Mouse (Mus musculus): ENCODE measurements around the gene Wasf2.

The Wasf2 gene

GRCm38 (mm10) chr4:133101751-133102150 is 28.6 kb upstream of the Wasf2 start:
- DNase-seq = no peak

GRCm38 (mm10) chr4:133103525-133104193 is 26.6 kb upstream of the Wasf2 start:
- DNase-seq = peak in 1 of 2 experiments; percentile 63

- DNase-seq = peak; percentile 75 to 86
These were observed 26.1 kb upstream of the Wasf2 start for GRCm38 (mm10) chr4:133104194-133104569.

GRCm38 (mm10) chr4:133106691-133107090 is 23.6 kb upstream of the Wasf2 start:
- DNase-seq = no peak

GRCm38 (mm10) chr4:133107788-133108281 is 22.5 kb upstream of the Wasf2 start:
- DNase-seq = peak; percentile 76 to 87

GRCm38 (mm10) chr4:133108481-133109334 is 21.6 kb upstream of the Wasf2 start:
- no peak for DNase-seq

- no peak for DNase-seq
These were observed 20.9 kb upstream of the Wasf2 start for GRCm38 (mm10) chr4:133109335-133109801.

GRCm38 (mm10) chr4:133112175-133112838 is 18.0 kb upstream of the Wasf2 start:
- DNase-seq = no peak

GRCm38 (mm10) chr4:133113351-133113882 is 16.9 kb upstream of the Wasf2 start:
- DNase-seq = no peak

GRCm38 (mm10) chr4:133114762-133115161 is 15.5 kb upstream of the Wasf2 start:
- no peak for DNase-seq

GRCm38 (mm10) chr4:133115721-133116429 is 14.4 kb upstream of the Wasf2 start:
- no peak for DNase-seq

- peak in 1 of 2 experiments; percentile 58 for DNase-seq
These were observed 13.4 kb upstream of the Wasf2 start for GRCm38 (mm10) chr4:133116756-133117470.

- DNase-seq = peak; percentile 78 to 90
These were observed 12.5 kb upstream of the Wasf2 start for GRCm38 (mm10) chr4:133117556-133118411.

GRCm38 (mm10) chr4:133118775-133119375 is 11.4 kb upstream of the Wasf2 start:
- no peak for DNase-seq

GRCm38 (mm10) chr4:133119579-133119978 is 10.7 kb upstream of the Wasf2 start:
- DNase-seq = no peak

GRCm38 (mm10) chr4:133120833-133121321 is 9.4 kb upstream of the Wasf2 start:
- no peak for DNase-seq

- no peak for DNase-seq
These were observed 8.9 kb upstream of the Wasf2 start for GRCm38 (mm10) chr4:133121416-133121815.

GRCm38 (mm10) chr4:133121974-133122637 is 8.2 kb upstream of the Wasf2 start:
- no peak for DNase-seq

GRCm38 (mm10) chr4:133127079-133127478 is 3.2 kb upstream of the Wasf2 start:
- no peak for DNase-seq
